Mouse (Mus musculus) CH12.LX (cell line): ENCODE results near the gene Rptor. TPM values are rescaled to one million over a fixed set of nuclear protein-coding genes. Genes with fewer than 3 reads are reported as not detected.

Experiments used
- DNase-seq: peaks from one replicate; pipeline ENCODE4 v3.0.0-alpha.2; 2013; ENCODE audit errors: extremely low read depth
- H3K27ac ChIP-seq: 2 replicates; pipeline ENCODE4 v1.5.1; 2012; ENCODE audit warnings: low read depth, mild to moderate bottlenecking, control low read depth, moderate library complexity; ENCODE audit not compliant: insufficient read depth
- H3K27me3 ChIP-seq: replicated peaks from 2 replicates; pipeline ENCODE3; 2012; ENCODE audit warnings: inconsistent platforms
- H3K36me3 ChIP-seq, 2 experiments: replicated peaks in 1 of 2; 2 replicates each; pipeline versions ENCODE3 to v1.6.1; 2012; ENCODE audit warnings: inconsistent platforms in 1 of 2, low read length in 1 of 2, mild to moderate bottlenecking in 1 of 2, mixed read lengths in 1 of 2, moderate library complexity in 1 of 2; ENCODE audit not compliant: control insufficient read depth in 1 of 2, insufficient read depth in 1 of 2
- H3K4me1 ChIP-seq, 2 experiments: 2 replicates each; pipeline ENCODE4 v1.6.1; 2012; ENCODE audit warnings: inconsistent platforms in 1 of 2, moderate library complexity in 1 of 2; ENCODE audit not compliant: insufficient read depth in 2 of 2, control insufficient read depth in 1 of 2
- H3K4me2 ChIP-seq: 2 replicates; pipeline ENCODE4 v1.6.1; 2012; ENCODE audit warnings: low read depth, mild to moderate bottlenecking, control low read depth; ENCODE audit not compliant: poor library complexity, insufficient read depth, severe bottlenecking
- H3K4me3 ChIP-seq, 3 experiments: fragments of 150-350 bp in 1 of 3; sonication (generic) in 1 of 3; replicated peaks in 1 of 3; 2 replicates each; pipeline versions ENCODE3 to v1.5.1; 2011 to 2012; ENCODE audit warnings: low read depth in 2 of 3, low read length in 2 of 3, mild to moderate bottlenecking in 2 of 3, moderate library complexity in 2 of 3, control low read depth in 1 of 3, improper control_type of control experiment in 1 of 3, inconsistent platforms in 1 of 3, mixed read lengths in 1 of 3; ENCODE audit not compliant: poor library complexity in 1 of 3
- H3K79me2 ChIP-seq: replicated peaks from 2 replicates; pipeline ENCODE4 v1.6.1; 2012; ENCODE audit warnings: mild to moderate bottlenecking, moderate library complexity; ENCODE audit not compliant: control insufficient read depth, poor library complexity, insufficient read depth, severe bottlenecking; ENCODE audit errors: extremely low read depth
- H3K9ac ChIP-seq: 2 replicates; pipeline ENCODE4 v1.6.1; 2012; ENCODE audit warnings: low read depth, mild to moderate bottlenecking, control low read depth, moderate library complexity; ENCODE audit not compliant: insufficient read depth
- H3K9me3 ChIP-seq: replicated peaks from 2 replicates; pipeline ENCODE3; 2012; ENCODE audit warnings: low read length, inconsistent platforms, mixed read lengths
- BHLHE40 ChIP-seq: IDR thresholded peaks from 2 replicates; pipeline ENCODE4 v1.6.1; 2011; ENCODE audit warnings: mild to moderate bottlenecking, low read depth, low read length, improper control_type of control experiment
- CHD1 ChIP-seq: IDR thresholded peaks from 2 replicates; pipeline ENCODE4 v1.6.1; 2012; ENCODE audit warnings: low read depth, low read length, improper control_type of control experiment, inconsistent platforms
- CHD2 ChIP-seq: IDR thresholded peaks from 2 replicates; pipeline ENCODE4 v1.6.1; 2011; ENCODE audit warnings: low read length, improper control_type of control experiment
- E2F4 ChIP-seq: IDR thresholded peaks from 2 replicates; pipeline ENCODE4 v1.6.1; 2011; ENCODE audit warnings: low read depth, low read length, improper control_type of control experiment; ENCODE audit not compliant: insufficient replicate concordance
- ELF1 ChIP-seq: IDR thresholded peaks from 2 replicates; pipeline ENCODE4 v1.6.1; 2014; ENCODE audit warnings: low read depth, mild to moderate bottlenecking, inconsistent platforms, low read length, improper control_type of control experiment
- ETS1 ChIP-seq: conservative IDR thresholded peaks from 2 replicates; pipeline ENCODE4 v1.6.1; 2012; ENCODE audit warnings: low read depth, mild to moderate bottlenecking, inconsistent platforms, low read length, improper control_type of control experiment, moderate library complexity
- HCFC1 ChIP-seq: IDR thresholded peaks from 2 replicates; pipeline ENCODE4 v1.6.1; 2012; ENCODE audit warnings: low read depth, mild to moderate bottlenecking, inconsistent platforms, low read length, improper control_type of control experiment
- IRF4 ChIP-seq: IDR thresholded peaks from 2 replicates; pipeline ENCODE4 v1.6.1; 2014; ENCODE audit warnings: low read depth, mild to moderate bottlenecking, inconsistent platforms, low read length, improper control_type of control experiment
- JUN ChIP-seq: IDR thresholded peaks from 2 replicates; pipeline ENCODE4 v1.6.1; 2011; ENCODE audit warnings: low read depth, mild to moderate bottlenecking, low read length, improper control_type of control experiment, moderate library complexity; ENCODE audit not compliant: insufficient read depth
- JUND ChIP-seq: conservative IDR thresholded peaks from 2 replicates; pipeline ENCODE4 v1.6.1; 2011; ENCODE audit warnings: low read depth, low read length, improper control_type of control experiment
- KAT2A ChIP-seq: IDR thresholded peaks from 2 replicates; pipeline ENCODE4 v1.6.1; 2012; ENCODE audit warnings: low read length, improper control_type of control experiment, inconsistent platforms; ENCODE audit not compliant: insufficient replicate concordance
- MAFK ChIP-seq: IDR thresholded peaks from 2 replicates; pipeline ENCODE4 v1.6.1; 2011; ENCODE audit warnings: low read length, improper control_type of control experiment; ENCODE audit not compliant: insufficient replicate concordance
- MAX ChIP-seq: IDR thresholded peaks from 2 replicates; pipeline ENCODE4 v1.6.1; 2011; ENCODE audit warnings: low read length, improper control_type of control experiment
- MAZ ChIP-seq: IDR thresholded peaks from 2 replicates; pipeline ENCODE4 v1.6.1; 2012; ENCODE audit warnings: low read depth, mild to moderate bottlenecking, inconsistent platforms, low read length, improper control_type of control experiment, moderate library complexity
- MXI1 ChIP-seq: IDR thresholded peaks from 2 replicates; pipeline ENCODE4 v1.6.1; 2011; ENCODE audit warnings: mild to moderate bottlenecking, low read depth, low read length, improper control_type of control experiment
- MYC ChIP-seq: IDR thresholded peaks from 2 replicates; pipeline ENCODE4 v1.6.1; 2011; ENCODE audit warnings: low read depth, mild to moderate bottlenecking, improper control_type of control experiment, low read length
- NELFE ChIP-seq: IDR thresholded peaks from 2 replicates; pipeline ENCODE4 v1.6.1; 2011; ENCODE audit warnings: low read depth, low read length, improper control_type of control experiment
- NRF1 ChIP-seq: IDR thresholded peaks from 2 replicates; pipeline ENCODE4 v1.6.1; 2014; ENCODE audit warnings: low read depth, mild to moderate bottlenecking, inconsistent platforms, low read length, improper control_type of control experiment, moderate library complexity
- PAX5 ChIP-seq: IDR thresholded peaks from 2 replicates; pipeline ENCODE4 v1.6.1; 2012; ENCODE audit warnings: low read length, inconsistent platforms, mixed read lengths
- RAD21 ChIP-seq: IDR thresholded peaks from 2 replicates; pipeline ENCODE4 v1.6.1; 2011; ENCODE audit warnings: low read depth, mild to moderate bottlenecking, low read length, improper control_type of control experiment, moderate library complexity
- SIN3A ChIP-seq: IDR thresholded peaks from 2 replicates; pipeline ENCODE4 v1.6.1; 2012; ENCODE audit warnings: low read length, improper control_type of control experiment, inconsistent platforms
- TBP ChIP-seq: conservative IDR thresholded peaks from 2 replicates; pipeline ENCODE4 v1.6.1; 2011; ENCODE audit warnings: low read depth, low read length, improper control_type of control experiment
- UBTF ChIP-seq: IDR thresholded peaks from 2 replicates; pipeline ENCODE4 v1.6.1; 2012; ENCODE audit warnings: low read depth, mild to moderate bottlenecking, inconsistent platforms, low read length, improper control_type of control experiment, moderate library complexity
- USF1 ChIP-seq: IDR thresholded peaks from 2 replicates; pipeline ENCODE4 v1.6.1; 2014; ENCODE audit warnings: low read depth, mild to moderate bottlenecking, inconsistent platforms, low read length, improper control_type of control experiment
- ZC3H11A ChIP-seq: IDR thresholded peaks from 2 replicates; pipeline ENCODE4 v1.6.1; 2012; ENCODE audit warnings: low read depth, mild to moderate bottlenecking, inconsistent platforms, low read length, improper control_type of control experiment
- ZKSCAN1 ChIP-seq: IDR thresholded peaks from 2 replicates; pipeline ENCODE4 v1.6.1; 2012; ENCODE audit warnings: low read depth, inconsistent platforms, low read length, improper control_type of control experiment, borderline replicate concordance
- ZMIZ1 ChIP-seq: IDR thresholded peaks from 2 replicates; pipeline ENCODE4 v1.6.1; 2012; ENCODE audit warnings: low read depth, mild to moderate bottlenecking, inconsistent platforms, low read length, improper control_type of control experiment
- ZNF384 ChIP-seq: IDR thresholded peaks from 2 replicates; pipeline ENCODE4 v1.6.1; 2012; ENCODE audit warnings: low read depth, low read length, improper control_type of control experiment, inconsistent platforms
- dilution Hi-C: fragments of 300-500 bp; cut with MboI; formaldehyde crosslinking; loops from 2 replicates; pipeline ENCODE4 v1.14.3; 2020; ENCODE audit warnings: low sequenced_read_pairs; ENCODE audit not compliant: extremely low pct_unique_long_range_greater_than_20kb, extremely low pct_ligation_motif_present
- in situ Hi-C: fragments of 300-500 bp; cut with MboI; formaldehyde crosslinking; loops from 3 replicates; pipeline ENCODE4 v1.14.3; 2019; ENCODE audit warnings: low sequenced_read_pairs, low pct_ligation_motif_present, low pct_unique_long_range_greater_than_20kb, mixed read lengths
- polyA plus RNA-seq: library from polyadenylated mRNA; unstranded; fragments of >175 nt; gene quantifications from 2 replicates; pipeline ENCODE4 v1.2.1, GENCODE M21; 2012; ENCODE audit warnings: low read depth; ENCODE audit not compliant: insufficient read length
- total RNA-seq, 2 experiments: library from RNA; depleted of rRNA; stranded (reverse); fragments of 300-350 nt in 1 of 2; fragments of >200 nt in 1 of 2; gene quantifications; 2 replicates each; pipeline ENCODE4 v1.2.3; 2012 to 2014

Gene Rptor
- total and polyA plus RNA-seq, 3 experiments = 10.3 to 33.1 (median 26.7) TPM

DNA sequence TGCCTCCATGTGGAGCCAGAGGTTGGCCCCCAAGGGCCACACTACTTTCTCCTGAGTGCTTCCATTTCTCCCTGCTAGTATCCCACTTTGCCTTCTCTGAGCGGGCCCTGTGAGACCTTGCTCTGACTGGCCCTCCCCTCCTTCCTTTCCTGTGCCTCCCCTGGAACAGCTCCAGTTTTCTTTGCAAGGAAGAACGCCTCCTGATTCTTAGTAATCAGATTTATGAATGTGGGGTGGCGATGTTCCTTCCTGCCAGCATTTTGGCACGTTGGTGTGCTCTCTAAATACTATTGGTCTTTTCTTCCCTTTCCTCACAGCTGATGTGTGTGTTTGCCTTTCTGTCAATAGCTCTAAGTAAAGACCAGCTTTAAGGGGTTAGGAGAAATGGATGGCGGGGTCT is 82.8 kb downstream of the Rptor start (continued):
- TF ChIP-seq TBP = no peak
- no peak for TF ChIP-seq MAZ
- no peak for TF ChIP-seq MAX

DNA sequence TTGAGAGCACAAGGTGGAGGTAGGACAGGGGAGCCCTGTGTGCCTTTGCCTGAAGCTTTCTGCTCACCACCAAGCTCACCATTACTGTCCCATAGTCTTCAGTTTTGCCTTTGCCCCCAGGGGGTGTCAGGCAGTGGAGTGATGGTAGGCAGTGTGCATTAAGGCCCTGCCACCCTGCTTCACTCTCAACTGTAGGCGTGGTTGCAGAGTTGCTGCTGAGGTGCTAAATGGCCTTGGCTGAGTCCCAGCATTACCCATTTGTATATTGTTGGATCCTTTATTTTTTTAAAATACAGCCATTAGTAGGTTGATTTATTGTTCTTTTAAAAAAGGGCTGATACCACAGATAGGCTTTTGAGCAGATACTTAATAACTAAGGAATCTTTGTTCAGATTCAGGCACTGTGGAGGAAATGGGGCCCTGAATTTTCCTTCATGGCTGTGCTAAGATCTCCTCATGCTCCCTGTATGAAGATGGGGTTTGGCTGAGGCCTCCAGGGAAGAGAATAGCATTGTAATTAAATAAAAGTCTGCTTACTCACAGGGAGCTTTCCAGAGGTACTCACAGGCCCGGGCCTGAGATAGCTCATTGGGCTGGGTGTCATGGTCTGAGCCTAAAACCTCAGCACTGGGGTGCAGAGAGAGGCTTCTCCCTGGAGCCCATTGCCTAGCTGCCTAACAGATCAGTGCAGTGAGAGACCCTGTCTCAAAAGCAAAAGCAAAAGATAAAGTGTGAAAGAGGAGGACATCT is 83.4 kb downstream of the Rptor start:
- Histone ChIP-seq H3K27ac (no peak overlapping the region), H3K27me3 (no peaks in the 10 kb centered on the region), H3K79me2 (no peaks in the 10 kb centered on the region; the same call in 1 of the 2 replicates), H3K9ac (no peak overlapping the region), H3K4me2 (no peak overlapping the region), H3K36me3 (peaks cover 0 to 65% of the 10 kb centered on the region in 2 experiments), H3K4me3 (no peak overlapping the region), H3K4me1 (peaks cover 12 to 37% of the 10 kb centered on the region in 2 experiments), H3K9me3 (no peaks in the 10 kb centered on the region)
- TF ChIP-seq ZMIZ1 = no peak
- TF ChIP-seq SIN3A = no peak
- no peak for TF ChIP-seq IRF4
- TF ChIP-seq MAZ = no peak
- no peak for TF ChIP-seq HCFC1
- no peak for TF ChIP-seq CHD2
- TF ChIP-seq NELFE = no peak
- TF ChIP-seq UBTF = no peak
- TF ChIP-seq TBP = no peak
- no peak for TF ChIP-seq ZNF384
- no peak for TF ChIP-seq NRF1
- no peak for TF ChIP-seq MYC
- TF ChIP-seq E2F4 = no peak
- TF ChIP-seq ETS1 = no peak
- TF ChIP-seq JUND = no peak
- DNase-seq = no peak
- in situ Hi-C loops = no loop called here
- dilution Hi-C loops = no loop called here

DNA sequence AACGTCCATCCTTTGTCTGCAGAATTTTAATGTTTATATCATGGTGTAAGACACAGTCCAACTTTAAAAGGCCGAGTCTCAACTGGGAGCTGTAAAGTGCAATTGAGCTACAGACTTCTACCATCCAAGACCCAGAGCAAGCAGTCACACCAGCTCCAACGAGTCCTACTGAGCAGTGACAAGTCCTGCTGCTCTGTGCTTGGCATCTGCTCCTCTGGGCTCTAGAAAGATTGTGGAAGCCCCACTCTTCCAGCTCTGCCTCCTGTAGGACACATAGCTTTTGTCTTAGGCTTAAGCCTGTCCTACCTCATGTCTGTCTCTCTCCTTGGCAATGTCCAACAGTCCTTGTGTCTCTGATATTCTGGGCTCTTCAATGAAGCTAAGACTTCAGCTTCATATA is 84.6 kb downstream of the Rptor start:
- dilution Hi-C loops (no loop called here), in situ Hi-C loops (no loop called here)
- Histone ChIP-seq H3K4me1 (peaks cover 3 to 25% of the 10 kb centered on the region in 2 experiments), H3K79me2 (no peaks in the 10 kb centered on the region; the same call in 1 of the 2 replicates), H3K4me2 (no peak overlapping the region), H3K27ac (no peak overlapping the region), H3K27me3 (no peaks in the 10 kb centered on the region), H3K4me3 (no peak overlapping the region), H3K9ac (no peak overlapping the region), H3K9me3 (peaks cover 2% of the 10 kb centered on the region), H3K36me3 (peaks cover 0 to 69% of the 10 kb centered on the region in 2 experiments)
- TF ChIP-seq RAD21 (no peak), ELF1 (no peak), ZC3H11A (no peak), CHD2 (no peak), MAX (no peak), BHLHE40 (no peak), ZMIZ1 (no peak), CHD1 (no peak), ZKSCAN1 (no peak), PAX5 (no peak), JUN (no peak), KAT2A (no peak), ETS1 (no peak), MAFK (no peak), MXI1 (no peak), TBP (no peak), E2F4 (no peak), USF1 (no peak)
- no peak for DNase-seq
